Mouse (Mus musculus) CH12F3 (cell line): ENCODE data around the gene Gm10283.
"Not testable (repeated sequence)": the region's sequence is repeated elsewhere in the genome, so short reads cannot be mapped to it uniquely, and the experiment has no call there.

Experiments used
- in situ Hi-C: fragments of 300-500 bp; cut with MboI; formaldehyde crosslinking; loops from 2 replicates; pipeline ENCODE4 v1.14.3; 2020; ENCODE audit warnings: low sequenced_read_pairs

Gene Gm10283

DNA sequence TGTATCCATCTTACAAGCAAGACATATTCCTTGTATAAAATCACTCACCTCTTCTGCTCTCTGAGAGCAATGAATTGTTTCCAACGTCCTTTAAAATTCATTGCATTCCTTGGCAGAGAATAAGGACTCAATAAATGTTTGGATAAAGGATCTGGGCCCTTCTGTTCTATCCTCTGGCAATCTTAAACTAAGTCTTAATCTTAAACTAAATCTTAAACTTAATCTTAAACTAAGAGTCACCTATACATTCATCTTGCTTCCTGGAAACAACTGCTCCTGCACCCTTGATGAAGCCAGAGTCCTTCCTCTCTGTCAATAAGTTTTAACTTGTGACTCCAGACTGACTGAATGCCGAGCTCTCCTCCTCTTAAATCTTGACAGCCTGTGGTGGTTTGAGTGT lies at the start of gene Gm10283:
Gm10283 (minus strand) TSS at position 101 of the 400 bp plus-strand sequence.
- in situ Hi-C loops: loop anchor here (25.0 kb wide), 1 partner anchor 1034 kb away; no protein-coding TSS in a partner anchor

DNA sequence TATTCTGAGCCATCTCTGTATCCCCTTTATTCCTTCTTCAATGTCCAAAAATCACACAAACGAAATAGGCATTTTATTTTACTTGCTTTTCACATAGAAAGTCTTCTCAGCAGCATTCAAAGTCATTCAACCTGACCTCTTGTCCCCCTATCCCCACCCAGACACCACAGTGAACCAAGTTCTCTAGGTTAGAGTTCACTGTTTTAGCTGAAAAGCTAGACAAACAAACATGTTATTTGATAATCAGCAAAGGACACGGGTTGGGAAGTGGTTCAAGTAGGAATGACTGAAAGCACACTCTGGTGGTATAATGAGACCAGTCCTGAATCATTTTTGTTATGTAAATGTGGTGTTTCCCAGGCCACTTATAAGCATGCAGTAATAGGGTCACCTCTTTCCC lies 31.9 kb upstream of the Gm10283 start:
- in situ Hi-C loops: no loop called here

DNA sequence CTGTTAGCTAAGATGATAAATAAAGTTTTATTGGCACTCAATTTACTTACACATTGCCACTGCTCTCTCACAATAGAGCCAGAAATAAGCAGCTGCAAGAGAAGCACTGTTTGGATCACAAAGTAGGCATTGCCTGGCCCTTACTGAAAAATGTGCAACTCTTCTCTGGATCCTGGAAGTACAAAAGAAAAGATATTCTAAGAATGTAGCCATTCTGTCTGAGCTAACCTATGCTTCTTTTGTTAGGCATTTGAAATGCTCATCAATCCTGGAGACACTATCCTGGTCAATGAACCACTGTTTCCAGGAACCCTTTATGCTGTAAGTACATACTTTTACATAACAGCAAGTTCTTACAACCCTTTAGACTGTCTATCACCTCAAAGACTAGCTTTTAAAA lies 15.3 kb upstream of the Gm10283 start:
- in situ Hi-C loops: loop anchor here (25.0 kb wide), 1 partner anchor 1019 kb away; no protein-coding TSS in a partner anchor

DNA sequence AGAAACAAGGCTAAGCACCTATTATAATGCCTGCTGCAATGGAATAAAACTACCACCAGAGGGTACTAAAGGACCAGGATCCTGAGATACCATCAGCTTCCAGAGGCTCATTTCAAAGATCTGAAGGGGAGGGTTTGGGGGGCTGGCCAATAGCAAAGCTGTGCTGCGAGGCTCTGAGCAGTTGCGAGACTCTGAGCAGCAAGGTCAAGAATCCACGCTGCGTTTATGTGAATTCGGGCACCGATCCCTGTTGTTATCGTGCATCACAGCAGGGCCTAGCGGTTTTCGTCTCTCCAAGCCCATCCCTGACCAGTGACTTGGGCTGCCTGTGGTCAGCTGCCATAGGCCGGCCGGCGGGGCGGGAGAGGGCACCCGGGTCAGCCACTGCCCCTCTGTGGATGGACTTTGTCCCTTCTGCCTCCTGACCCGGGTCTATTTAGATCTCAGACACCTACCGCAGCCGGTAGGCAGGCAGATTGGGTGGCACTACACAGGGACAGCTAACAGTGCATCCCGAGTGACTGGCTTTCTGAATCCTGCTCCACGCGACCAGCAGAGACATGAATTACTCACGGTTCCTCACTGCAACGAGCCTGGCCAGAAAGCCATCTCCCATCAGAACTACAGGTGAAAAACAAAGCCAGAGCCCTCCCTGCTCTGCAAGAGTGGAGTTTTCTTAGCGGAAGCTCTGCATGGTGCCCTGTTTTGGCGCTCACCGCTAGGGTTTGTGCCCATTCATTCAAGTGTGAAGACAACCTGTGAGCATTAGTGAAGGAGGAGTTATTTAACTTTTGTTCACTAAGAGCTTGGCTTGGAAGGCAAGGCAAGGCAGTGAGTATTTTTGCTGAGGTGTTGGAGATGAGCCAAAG lies 2.9 kb upstream of the Gm10283 start, which contains the start of gene Aadat:
Aadat (plus strand) TSS at position 280 of the 869 bp plus-strand sequence.
- in situ Hi-C loops: loop anchor here (25.0 kb wide), 1 partner anchor 1031 kb away; no protein-coding TSS in a partner anchor

DNA sequence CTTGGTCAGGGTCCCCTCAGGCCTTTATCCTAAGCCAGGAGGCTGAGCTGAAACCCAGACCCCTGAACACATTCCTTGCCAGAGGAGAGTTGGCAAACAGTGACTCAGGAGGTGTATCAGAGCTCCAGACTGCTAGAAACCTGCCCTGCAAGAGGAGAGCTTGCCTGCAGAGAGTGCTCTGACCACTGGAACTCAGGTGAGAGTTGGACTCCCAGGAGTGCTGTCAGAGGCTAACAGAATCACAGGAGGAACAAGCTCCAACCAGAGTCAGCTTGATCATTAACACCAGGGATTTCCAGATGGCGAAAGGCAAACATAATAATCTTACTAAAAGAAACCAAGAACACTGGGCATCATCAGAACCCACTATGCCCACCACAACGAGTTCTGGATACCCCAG lies 8.0 kb downstream of the Gm10283 start:
- in situ Hi-C loops: not testable (repeated sequence)

DNA sequence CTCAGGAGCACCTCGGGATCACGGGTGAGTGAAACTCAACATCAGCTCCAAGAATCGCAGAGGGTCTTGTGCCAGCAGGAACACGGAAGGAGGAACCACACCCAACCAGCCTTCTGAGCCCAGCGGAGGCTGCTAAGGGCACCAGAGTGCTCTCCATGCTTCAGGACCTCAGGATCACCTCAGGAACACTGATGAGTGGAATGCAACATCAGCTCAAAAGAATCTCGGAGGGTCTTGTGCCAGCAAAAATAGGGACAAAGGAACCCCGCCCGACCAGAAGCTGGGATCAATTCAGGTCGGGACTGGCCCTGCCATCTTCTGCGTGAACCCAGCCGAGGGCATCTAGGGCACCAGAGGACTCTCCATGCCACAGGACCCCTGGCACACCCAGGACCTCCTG lies 8.4 kb downstream of the Gm10283 start:
- in situ Hi-C loops: no loop called here

DNA sequence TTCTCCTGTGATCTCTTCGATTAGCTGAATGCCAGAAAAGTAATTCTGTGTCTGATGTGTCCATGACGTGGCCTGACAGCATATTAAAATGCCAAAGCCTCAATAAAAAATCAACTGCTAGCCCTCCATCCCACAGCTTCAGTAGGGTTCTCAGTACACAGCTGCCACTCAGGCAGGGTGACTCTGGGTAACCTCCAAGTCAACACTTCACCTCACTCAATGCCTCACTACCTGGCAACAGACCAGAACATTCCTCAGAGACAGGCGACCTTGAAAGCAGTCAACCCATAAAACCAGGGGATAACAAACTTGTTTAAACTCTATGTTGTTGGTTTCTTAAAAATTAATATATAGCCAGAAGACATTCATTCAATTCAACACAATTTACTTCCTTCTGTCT lies 10.5 kb downstream of the Gm10283 start:
- in situ Hi-C loops: no loop called here

DNA sequence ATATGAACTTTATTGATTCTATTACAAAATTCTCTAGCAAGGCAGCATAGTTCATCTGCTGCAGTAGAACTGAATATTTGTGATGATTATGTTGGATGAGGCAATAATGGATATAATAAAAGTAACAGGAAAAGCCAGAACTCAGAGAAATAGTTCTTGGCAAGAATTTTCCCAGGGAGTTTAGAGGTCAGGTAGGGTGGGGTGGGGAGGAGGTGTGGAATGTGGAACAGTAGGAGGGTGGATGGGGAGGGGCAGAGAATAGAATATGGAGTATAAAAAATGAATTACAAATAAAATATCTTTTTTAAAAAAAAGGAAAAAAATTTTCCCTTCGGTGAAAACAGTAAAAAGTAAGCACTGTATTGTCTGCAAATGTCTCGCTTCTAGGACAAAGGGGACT lies 11.1 kb downstream of the Gm10283 start:
- in situ Hi-C loops: no loop called here

DNA sequence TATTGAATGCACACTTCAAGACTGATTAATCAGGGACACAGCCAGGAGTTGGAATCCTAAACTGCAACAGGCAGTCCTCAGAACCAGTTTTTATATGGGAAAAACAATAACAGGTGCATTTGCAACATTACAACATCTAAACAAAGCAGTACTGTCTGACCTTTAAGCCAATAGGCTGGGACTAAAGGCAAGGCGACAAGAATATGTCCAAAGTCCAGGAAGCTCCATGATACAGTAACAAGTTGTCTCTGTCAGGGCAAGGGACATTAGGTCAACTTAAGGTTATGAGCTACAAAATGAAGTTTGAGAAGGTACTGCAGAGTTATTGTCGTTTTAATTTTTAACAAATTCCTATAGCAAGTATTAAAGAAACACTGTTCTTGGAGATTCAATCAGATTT lies 12.9 kb downstream of the Gm10283 start:
- in situ Hi-C loops: no loop called here

DNA sequence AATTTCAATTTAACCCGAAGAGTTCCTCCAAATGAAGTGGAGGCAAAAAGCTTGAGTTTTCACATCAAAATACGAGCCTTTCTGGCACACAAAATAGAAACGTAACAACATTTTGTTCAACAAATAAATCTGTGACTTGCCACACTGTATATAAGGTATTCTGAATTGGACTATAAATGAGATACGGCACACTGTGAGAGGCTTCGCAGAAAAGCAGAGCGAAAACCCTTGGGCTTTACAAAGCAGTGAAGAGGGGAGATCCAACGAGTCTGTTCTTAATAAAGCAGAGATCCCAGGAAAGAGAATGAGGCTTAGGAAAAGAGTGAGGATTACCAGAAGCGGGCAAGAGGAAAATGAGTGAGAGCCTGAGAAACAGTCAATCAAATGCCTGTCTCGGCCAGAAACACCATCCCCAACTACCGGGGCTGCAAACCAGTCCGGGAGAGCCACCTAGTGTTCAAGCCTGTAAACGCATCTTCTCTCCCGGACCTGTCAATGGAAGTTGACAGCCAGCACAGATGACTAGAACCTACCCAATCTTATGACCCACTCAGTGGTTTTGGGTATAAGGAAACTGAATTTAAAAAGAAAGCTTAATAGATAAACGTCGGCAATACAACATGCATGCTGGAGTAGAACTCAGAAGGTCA lies 36.2 kb downstream of the Gm10283 start:
- in situ Hi-C loops: no loop called here

DNA sequence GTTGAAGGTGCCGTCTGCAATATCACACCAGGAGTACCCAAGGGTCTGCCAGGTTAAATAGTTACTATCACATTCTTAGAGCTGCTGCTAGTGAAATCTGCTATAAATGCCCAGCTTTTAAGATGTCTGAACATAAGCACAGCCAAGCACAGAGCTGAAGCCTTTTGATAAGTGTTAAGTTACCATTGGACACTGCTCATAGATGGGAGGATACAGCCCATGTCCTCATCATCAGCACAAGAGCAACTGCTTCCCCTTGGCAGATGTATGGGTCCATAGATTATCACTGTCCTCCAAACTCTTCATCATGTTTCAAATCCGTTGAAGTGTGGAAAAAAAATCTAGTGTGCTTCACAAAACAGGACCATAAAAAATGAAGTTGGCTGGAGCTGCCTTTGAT lies 53.7 kb downstream of the Gm10283 start:
- in situ Hi-C loops: no loop called here

DNA sequence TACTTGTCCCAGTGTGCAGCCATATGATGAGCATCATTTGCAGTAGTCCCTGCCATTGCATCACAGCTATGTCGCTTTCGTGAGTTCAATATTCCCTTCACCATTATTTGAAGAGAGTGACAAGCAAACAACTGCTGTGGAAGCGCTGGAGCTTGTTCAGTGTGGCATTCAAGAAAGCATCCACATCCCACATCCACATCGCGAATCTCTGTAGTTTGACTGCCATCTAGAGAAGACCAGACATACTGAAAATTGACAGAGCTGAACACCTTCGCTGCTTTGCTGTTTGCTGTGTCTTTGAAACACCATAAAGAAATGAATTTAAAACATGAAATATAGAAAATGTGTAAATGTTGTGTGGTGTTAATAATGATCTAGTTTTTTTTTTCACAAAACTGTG lies 58.0 kb downstream of the Gm10283 start:
- in situ Hi-C loops: no loop called here

DNA sequence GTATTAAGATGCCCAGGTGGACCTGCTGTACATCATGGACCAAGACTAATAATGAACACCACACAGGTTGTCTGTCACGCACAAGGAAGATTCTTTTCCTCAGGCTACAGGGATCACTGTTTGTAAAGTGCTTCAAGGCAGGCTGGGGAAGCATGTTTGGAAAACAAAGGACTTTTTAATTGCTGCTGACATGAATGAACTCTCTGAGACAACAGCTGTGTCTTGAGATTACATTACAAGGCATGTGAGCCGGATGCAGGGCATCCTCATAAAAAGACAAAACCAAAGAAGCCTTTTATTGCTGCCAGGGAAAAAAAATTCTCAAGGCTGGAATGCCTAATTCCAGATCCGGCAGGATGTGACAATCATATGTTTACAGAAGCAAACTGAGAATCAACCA lies 64.4 kb downstream of the Gm10283 start:
- in situ Hi-C loops: no loop called here

DNA sequence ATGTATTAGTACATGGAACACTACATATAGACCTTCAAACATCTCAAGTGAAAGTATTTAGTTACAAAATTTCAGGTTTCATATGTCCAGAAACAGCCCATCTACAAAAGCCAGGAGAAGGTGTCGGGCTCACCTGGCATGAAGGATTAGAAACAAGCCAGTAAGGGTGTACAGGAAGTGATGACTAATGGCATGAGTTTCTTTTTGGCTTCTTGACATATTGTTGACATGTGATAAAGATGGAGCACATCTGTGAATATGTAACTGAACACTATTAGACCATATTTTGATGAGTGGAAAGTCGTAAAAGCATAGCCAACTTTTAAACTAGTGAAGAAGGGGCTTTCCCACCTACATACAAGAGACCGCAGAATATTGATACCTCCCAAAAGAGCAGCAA lies 66.1 kb downstream of the Gm10283 start:
- in situ Hi-C loops: no loop called here

DNA sequence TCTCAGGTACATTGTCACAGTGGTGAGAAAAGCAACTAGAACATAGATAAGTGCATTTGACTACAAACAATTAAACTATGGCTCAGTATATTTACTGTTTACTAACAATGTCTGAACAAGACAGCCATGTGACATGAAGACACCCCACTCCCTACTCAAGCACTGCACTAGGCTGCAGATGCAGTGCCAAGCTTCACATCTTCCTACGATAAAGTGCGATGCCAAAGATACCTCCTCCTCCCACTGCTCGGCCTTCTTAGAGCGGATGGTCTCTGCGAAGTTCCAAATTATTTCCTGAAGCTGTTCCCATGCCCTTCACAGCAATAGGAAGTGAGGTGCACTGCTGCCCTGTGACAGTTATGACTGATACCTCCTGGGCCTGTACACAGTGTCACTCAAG lies 70.3 kb downstream of the Gm10283 start:
- in situ Hi-C loops: no loop called here

DNA sequence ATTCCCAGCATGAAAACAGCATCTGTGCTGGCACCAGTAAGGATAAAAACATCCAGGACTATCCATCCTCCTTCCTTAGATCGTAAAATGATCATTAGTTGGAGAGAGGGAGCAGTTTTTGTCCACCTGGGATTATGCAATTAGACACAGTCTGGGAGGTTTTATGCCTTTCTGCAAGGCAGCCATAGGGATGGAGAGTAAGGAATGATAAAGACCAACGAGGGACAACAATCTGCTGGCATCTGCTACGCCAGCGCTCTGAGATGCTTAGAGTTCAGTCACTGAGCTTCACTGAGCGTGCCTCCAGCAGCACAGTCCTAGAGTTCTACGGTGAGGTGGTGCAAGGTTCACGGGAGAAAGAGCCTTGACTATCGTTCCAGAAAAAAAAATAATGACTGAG lies 96.6 kb downstream of the Gm10283 start:
- in situ Hi-C loops: no loop called here

DNA sequence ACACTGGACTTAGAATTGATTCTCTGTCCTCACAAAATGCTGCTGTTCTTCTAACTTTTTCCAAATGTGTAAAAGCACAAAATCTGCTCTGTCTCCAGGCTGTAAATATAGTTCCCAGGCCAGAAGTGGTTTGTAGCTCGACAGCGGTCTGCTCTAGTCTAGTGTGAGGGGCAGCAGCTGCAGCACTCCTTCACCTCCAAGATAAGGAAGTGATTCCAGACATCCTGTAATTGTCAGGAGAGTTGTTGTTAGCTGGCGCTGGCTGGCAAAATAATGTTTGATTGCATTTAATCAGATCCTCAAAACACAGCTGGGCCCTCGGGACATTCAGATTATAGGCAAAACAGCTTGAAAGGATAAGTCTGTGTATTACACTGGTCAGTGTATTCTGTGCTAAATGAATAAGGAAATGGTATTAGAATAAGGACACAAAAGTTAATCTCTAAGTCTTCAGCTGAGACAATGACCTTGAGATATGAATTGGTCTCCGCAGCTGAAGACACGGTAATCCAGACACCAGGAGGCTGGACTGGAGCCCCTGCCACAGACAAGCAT lies 97.9 kb downstream of the Gm10283 start:
- in situ Hi-C loops: no loop called here

DNA sequence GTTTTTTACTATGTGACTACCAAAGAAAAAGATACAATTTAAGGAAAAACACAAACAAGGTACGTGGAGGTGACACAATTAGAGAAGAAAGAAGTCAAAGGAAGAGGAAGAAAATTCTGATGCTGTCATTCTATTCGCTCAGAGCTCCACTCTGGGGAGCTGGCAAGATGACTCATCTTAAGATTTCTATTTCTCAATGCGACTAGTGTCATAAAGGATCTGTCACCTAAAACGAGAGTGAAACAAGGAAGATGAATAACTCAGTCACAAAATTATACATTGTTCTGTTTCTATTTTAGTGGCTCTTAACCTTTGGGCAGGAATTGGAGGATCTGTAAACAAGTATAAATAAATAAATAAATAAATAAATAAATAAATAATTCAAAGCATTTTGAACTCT lies 109.3 kb downstream of the Gm10283 start:
- in situ Hi-C loops: no loop called here

DNA sequence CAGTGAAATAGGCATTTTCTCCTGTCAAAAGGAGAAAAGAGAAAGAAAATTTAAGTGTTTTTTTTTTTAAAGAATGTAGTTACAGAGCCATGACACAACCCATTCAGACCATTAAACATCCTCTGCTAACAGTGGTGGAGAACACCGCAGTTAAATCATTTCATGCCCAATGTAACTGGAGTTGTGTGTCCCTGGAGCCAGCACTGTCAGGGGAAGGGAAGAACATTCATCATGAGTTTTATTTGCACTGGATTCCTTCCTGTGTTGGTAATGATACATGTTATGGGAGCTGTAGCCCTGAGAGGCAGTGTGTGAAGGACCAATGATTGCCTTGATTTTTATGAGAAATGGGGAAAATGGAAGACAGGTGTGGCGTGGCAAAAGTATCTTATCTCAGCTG lies 116.4 kb downstream of the Gm10283 start:
- in situ Hi-C loops: no loop called here
